Mouse (Mus musculus) midbrain, embryonic 15.5 days (tissue): ENCODE results near the gene Unc13a. TPM values are rescaled to one million over a fixed set of nuclear protein-coding genes. Genes with fewer than 3 reads are reported as not detected.

ENCODE experiments used
- ATAC-seq: fragments of 200-750 bp; cut with Nextera tagmentation; replicated peaks from 2 replicates; pipeline ENCODE4 v1.8.0; 2017; ENCODE audit warnings: moderate TSS enrichment
- H3K27ac ChIP-seq: fragments of 300-500 bp; sonication (generic); 2 replicates; pipeline ENCODE4 v1.5.1; 2015; ENCODE audit warnings: mild to moderate bottlenecking, inconsistent platforms
- H3K27me3 ChIP-seq: fragments of 300-500 bp; sonication (generic); replicated peaks from 2 replicates; pipeline ENCODE4 v1.6.1; 2015; ENCODE audit warnings: inconsistent platforms
- H3K36me3 ChIP-seq: fragments of 300-500 bp; sonication (generic); replicated peaks from 2 replicates; pipeline ENCODE4 v1.6.1; 2015; ENCODE audit warnings: inconsistent platforms
- H3K4me1 ChIP-seq: fragments of 300-500 bp; sonication (generic); 2 replicates; pipeline ENCODE4 v1.6.1; 2015; ENCODE audit warnings: inconsistent platforms
- H3K4me2 ChIP-seq: fragments of 300-500 bp; sonication (generic); 2 replicates; pipeline ENCODE4 v1.6.1; 2015; ENCODE audit warnings: inconsistent platforms, mild to moderate bottlenecking, moderate library complexity
- H3K4me3 ChIP-seq: fragments of 300-500 bp; sonication (generic); 2 replicates; pipeline ENCODE4 v1.5.1; 2015; ENCODE audit warnings: mild to moderate bottlenecking, inconsistent platforms
- H3K9ac ChIP-seq: fragments of 300-500 bp; sonication (generic); 2 replicates; pipeline ENCODE4 v1.6.1; 2015; ENCODE audit warnings: mild to moderate bottlenecking, inconsistent platforms
- H3K9me3 ChIP-seq: fragments of 300-500 bp; sonication (generic); 2 replicates; pipeline ENCODE4 v1.6.1; 2016; ENCODE audit warnings: inconsistent platforms
- WGBS: fragments of 180-500 bp; shearing (Covaris S2); methylation state at CpG from one replicate; pipeline ENCODE4 v1.1.7; 2015; ENCODE audit warnings: mixed read lengths; 5-methylcytosine and 5-hydroxymethylcytosine counted together
- microRNA-seq: library from miRNA; unstranded; fragments of <30 nt; microRNA quantifications from one replicate; pipeline ENCODE4, GENCODE M21; 2016
- polyA plus RNA-seq: library from polyadenylated mRNA; unstranded; fragments of >200 nt; fragmentation: Nextera tagmentation; extraction: Ambion mirVana; gene quantifications from 2 replicates; pipeline ENCODE4 v1.2.1, GENCODE M21; 2015

Gene Unc13a
- polyA plus RNA-seq, 1 experiment from 2014 or later, result 26.9 TPM

DNA sequence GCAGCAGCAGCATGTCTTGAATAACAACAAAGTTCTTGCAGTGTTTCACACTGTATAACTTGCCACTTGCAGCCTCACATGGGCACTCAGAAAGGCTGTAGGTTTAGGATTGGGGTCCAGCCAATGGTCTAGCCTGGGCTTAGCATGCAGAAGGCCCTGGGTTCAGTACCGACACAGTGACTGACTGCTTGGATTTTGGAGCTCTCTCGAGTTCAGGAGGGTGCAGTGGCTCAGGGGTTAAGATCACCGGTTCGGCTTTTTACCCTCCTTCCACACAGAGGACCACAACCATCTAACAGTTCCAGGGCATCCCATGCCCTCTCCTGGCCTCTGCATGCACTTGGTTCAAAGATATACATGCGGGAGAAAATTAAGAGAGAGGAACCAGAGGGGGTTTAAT is 80.5 kb downstream of the Unc13a start:
- H3K4me3 ChIP-seq, result peak overlapping the region; percentile 73
- no peaks in the 10 kb centered on the region for H3K27me3 ChIP-seq
- no peak for ATAC-seq
- peak overlapping the region; percentile 75 for H3K9ac ChIP-seq
- H3K36me3 ChIP-seq, result peaks cover 2% of the 10 kb centered on the region; the same call in 1 of the 2 replicates
- H3K4me1 ChIP-seq, result peaks cover 35% of the 10 kb centered on the region
- peak overlapping the region; percentile 98 for H3K27ac ChIP-seq
- WGBS, result 24% methylated on average over 5 of the region's 5 CpGs
- peak overlapping the region; percentile 80 for H3K4me2 ChIP-seq
- no peaks in the 10 kb centered on the region for H3K9me3 ChIP-seq

DNA sequence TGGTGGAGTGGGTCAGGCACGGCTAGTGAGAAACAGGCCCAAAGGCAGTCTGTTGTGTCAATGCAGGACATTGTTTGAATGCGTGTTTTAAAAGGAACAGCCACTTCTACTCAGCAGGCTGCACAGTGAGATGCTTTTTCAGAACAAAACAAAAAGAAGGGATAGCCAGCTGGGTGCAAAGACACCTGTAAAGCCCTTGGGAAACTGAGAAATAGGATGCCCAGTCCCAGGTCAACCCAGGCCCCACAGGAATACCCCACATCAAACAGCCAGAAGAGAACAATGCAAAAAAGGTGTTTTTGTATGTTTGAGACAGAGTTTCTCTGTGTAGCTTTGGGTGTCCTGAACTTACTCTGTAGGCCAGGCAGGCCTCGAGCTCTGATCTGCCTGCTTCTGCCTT is 82.8 kb downstream of the Unc13a start:
- no peaks in the 10 kb centered on the region for H3K27me3 ChIP-seq
- no peak for ATAC-seq
- peaks cover 19% of the 10 kb centered on the region for H3K36me3 ChIP-seq
- no peaks in the 10 kb centered on the region for H3K9me3 ChIP-seq
- no peak overlapping the region for H3K9ac ChIP-seq
- H3K27ac ChIP-seq, result no peak overlapping the region
- H3K4me1 ChIP-seq, result peaks cover 25% of the 10 kb centered on the region
- no peak overlapping the region for H3K4me2 ChIP-seq
- WGBS, result 71% methylated on average over 3 of the region's 3 CpGs
- H3K4me3 ChIP-seq, result no peak overlapping the region

DNA sequence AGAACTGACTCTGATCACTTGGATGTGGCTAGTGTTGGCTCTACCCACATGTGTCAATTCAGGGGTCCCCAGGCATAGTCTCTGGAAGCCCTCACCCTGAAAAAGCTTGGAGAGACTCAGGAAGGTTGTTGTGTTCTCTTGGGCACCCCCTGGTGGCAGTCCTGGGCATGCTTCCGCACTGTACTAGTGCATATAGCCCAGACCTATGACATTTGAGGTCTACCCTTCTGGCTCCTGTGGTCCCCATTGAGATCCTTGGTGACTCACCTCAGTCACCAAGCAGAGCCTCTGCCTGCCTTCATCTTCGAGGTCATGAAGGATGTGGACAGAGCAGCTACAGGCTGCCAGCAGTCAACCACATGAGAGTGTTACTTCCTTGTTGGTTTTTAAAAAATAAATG is 84.7 kb downstream of the Unc13a start:
- Histone ChIP-seq H3K4me1 (peaks cover 12% of the 10 kb centered on the region), H3K27me3 (no peaks in the 10 kb centered on the region), H3K9ac (no peak overlapping the region), H3K4me2 (no peak overlapping the region), H3K27ac (no peak overlapping the region), H3K9me3 (no peaks in the 10 kb centered on the region), H3K36me3 (peaks cover 19% of the 10 kb centered on the region), H3K4me3 (no peak overlapping the region)
- WGBS, result 87% methylated on average over 2 of the region's 2 CpGs
- ATAC-seq, result no peak

DNA sequence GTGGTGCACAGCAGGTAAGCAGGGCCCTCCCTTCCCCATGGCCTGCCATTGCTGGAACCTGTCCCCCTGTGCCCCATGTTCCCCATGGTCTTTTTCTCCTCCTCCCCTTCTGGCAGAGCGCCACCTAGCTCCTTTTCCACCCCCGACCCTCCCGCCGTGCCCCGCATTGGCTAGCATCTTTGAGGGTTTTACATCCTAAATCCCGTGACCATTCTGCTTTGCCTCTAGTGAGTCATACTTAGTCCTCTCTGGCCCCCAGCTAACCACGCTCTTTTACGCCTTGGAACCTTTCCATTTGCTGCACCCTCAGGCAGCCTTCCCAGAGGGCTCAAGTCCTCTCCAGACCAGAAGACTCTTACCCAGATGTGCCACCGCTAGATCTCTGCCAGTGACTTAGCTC is 91.4 kb downstream of the Unc13a start:
- Histone ChIP-seq H3K4me1 (0 out of 2 replicates have a peak, but pooled peaks cover 4% of the 10 kb centered on the region), H3K9me3 (no peaks in the 10 kb centered on the region), H3K27ac (no peak overlapping the region), H3K36me3 (peaks cover 9% of the 10 kb centered on the region), H3K4me3 (no peak overlapping the region), H3K27me3 (no peaks in the 10 kb centered on the region), H3K9ac (no peak overlapping the region), H3K4me2 (no peak overlapping the region)
- 25% methylated on average over 9 of the region's 9 CpGs for WGBS
- no peak for ATAC-seq

DNA sequence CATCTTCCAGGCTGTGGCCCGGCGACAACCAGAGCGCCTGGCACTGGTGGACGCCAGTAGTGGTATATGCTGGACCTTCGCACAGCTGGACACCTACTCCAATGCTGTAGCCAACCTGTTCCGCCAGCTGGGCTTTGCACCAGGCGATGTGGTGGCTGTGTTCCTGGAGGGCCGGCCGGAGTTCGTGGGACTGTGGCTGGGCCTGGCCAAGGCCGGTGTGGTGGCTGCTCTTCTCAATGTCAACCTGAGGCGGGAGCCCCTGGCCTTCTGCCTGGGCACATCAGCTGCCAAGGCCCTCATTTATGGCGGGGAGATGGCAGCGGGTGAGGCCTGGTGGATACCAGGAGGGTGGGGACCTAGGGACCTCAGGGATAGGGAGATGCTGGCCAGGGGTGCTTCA is 92.1 kb downstream of the Unc13a start:
- Histone ChIP-seq H3K4me2 (no peak overlapping the region), H3K27me3 (no peaks in the 10 kb centered on the region), H3K4me1 (0 out of 2 replicates have a peak, but pooled peaks cover 4% of the 10 kb centered on the region), H3K9me3 (no peaks in the 10 kb centered on the region), H3K27ac (no peak overlapping the region), H3K9ac (no peak overlapping the region), H3K36me3 (peaks cover 2% of the 10 kb centered on the region; the same call in 1 of the 2 replicates), H3K4me3 (no peak overlapping the region)
- 77% methylated on average over 14 of the region's 14 CpGs for WGBS
- no peak for ATAC-seq

DNA sequence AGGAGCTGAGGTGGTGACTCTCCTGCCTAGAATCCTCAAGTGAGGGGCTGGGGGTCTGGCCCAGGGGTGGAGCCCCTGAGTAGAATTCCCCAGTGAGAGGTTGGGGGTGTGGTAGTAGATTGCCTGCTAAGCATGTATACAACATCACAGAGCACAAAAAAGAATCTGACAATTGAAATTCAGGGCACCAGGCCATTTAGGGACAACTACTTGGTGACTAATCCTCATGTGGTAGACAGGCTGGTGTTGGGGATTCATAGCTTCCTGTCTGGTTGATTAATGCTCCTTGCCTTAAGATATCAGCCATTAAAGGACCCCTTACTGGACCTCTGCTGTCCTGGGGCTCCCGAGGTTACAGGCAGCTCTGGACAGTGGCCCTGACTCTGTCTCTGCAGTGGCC is 92.5 kb downstream of the Unc13a start:
- Histone ChIP-seq H3K4me2 (no peak overlapping the region), H3K4me3 (no peak overlapping the region), H3K4me1 (0 out of 2 replicates have a peak, but pooled peaks cover 4% of the 10 kb centered on the region), H3K27ac (no peak overlapping the region), H3K27me3 (no peaks in the 10 kb centered on the region), H3K9ac (no peak overlapping the region), H3K9me3 (no peaks in the 10 kb centered on the region), H3K36me3 (no peaks in the 10 kb centered on the region; the same call in 1 of the 2 replicates)
- WGBS, result 78% methylated on average over 1 of the region's 1 CpGs
- ATAC-seq, result no peak

DNA sequence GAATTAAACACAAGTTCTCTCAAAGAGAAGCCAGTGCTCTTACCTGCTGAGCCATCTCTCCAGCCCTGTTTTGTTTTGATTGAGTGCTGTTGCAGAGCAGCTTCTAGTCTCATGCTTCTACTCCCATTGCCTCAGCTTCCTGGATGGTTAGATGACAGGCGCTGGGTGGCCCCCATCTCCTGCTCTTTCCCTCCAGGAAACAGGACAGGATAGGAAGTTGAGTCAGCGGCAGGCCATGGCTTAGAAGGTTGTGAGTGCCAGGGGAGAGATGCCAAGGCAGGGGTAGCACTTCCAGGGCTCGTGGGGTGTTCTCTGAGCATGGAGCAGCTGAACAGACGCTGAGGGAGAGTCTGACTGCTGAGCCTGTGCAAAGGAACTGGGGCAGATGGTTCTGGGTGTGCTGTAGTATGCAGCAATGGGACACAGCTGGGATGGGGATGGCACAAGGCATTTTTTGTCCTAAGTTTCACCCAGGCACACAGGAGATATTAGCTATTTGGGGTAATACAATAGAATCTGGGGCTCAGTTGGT is 93.6 kb downstream of the Unc13a start:
- H3K4me3 ChIP-seq, result no peak overlapping the region
- WGBS, result 73% methylated on average over 4 of the region's 4 CpGs
- no peaks in the 10 kb centered on the region for H3K27me3 ChIP-seq
- no peaks in the 10 kb centered on the region for H3K36me3 ChIP-seq
- H3K27ac ChIP-seq, result no peak overlapping the region
- peaks cover 8% of the 10 kb centered on the region; the same call in 1 of the 2 replicates for H3K4me1 ChIP-seq
- H3K9ac ChIP-seq, result no peak overlapping the region
- ATAC-seq, result no peak
- no peaks in the 10 kb centered on the region for H3K9me3 ChIP-seq
- no peak overlapping the region for H3K4me2 ChIP-seq

DNA sequence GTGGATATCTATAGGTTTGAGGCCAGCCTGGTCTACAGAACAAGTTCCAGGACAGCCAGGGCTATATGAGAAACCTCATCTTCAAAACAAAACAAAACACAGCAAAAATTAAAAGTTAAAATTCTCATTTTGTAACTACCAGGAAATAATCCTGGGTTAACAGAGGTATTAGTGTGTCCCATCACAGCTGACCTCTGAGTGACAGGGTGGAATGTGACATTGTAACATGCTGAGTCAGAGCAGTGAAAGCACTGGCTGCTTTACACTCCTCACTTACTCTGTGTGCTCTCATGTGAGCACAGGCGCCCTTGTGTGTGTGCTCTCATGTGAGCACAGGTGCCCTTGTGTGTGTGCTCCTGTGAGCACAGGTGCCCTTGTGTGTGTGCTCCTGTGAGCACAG is 96.5 kb downstream of the Unc13a start:
- WGBS, result 77% methylated on average over 1 of the region's 1 CpGs
- Histone ChIP-seq H3K27me3 (no peaks in the 10 kb centered on the region), H3K36me3 (no peaks in the 10 kb centered on the region), H3K9ac (no peak overlapping the region), H3K4me2 (no peak overlapping the region), H3K9me3 (no peaks in the 10 kb centered on the region), H3K27ac (no peak overlapping the region), H3K4me1 (peaks cover 29% of the 10 kb centered on the region), H3K4me3 (no peak overlapping the region)
- no peak for ATAC-seq

DNA sequence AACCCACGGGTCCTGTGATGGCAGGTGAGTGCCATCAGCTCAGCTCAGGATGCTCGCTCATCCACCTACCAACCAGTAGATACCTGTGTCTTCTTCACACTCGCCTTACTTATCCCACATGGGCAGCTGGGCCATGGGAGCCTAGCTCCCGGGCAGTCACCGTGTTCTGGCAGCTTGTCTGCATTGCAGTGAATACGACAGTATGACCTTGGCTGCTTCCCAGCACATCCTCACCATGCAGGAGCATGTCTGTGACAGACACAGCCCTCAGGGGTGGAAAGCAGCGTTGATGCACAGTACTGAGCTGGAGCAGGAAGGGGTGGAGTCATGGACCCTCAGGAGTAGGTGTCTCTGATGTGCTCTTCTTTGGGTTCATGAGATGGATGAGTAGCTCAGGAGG is 97.1 kb downstream of the Unc13a start:
- Histone ChIP-seq H3K9ac (no peak overlapping the region), H3K4me3 (no peak overlapping the region), H3K4me2 (no peak overlapping the region), H3K36me3 (no peaks in the 10 kb centered on the region), H3K27me3 (no peaks in the 10 kb centered on the region), H3K4me1 (peaks cover 27% of the 10 kb centered on the region), H3K27ac (no peak overlapping the region), H3K9me3 (no peaks in the 10 kb centered on the region)
- ATAC-seq, result no peak
- 76% methylated on average over 7 of the region's 7 CpGs for WGBS

Small RNA genes within 50 kb of the gene (microRNA-seq; reads per million reads assigned to microRNA genes)
- gene Mir6769b, result 2.4 reads per million, percentile 9 among the genes with 10 or more reads in this experiment

Other genes starting within 250 kb of the Unc13a start
- 188 and 206 TPM in 2 replicates for gene Abhd8, start 208.1 kb downstream of the Unc13a start, polyA plus RNA-seq
- gene Mrpl34, start 206.8 kb downstream of the Unc13a start, polyA plus RNA-seq, result 173 and 174 TPM in 2 replicates
- gene Dda1, start 202.6 kb downstream of the Unc13a start, polyA plus RNA-seq, result 240 and 242 TPM in 2 replicates
- 9.6 and 10.9 TPM in 2 replicates for gene Ano8, start 185.8 kb downstream of the Unc13a start, polyA plus RNA-seq
- 12.0 and 13.9 TPM in 2 replicates for gene Gtpbp3, start 183.7 kb downstream of the Unc13a start, polyA plus RNA-seq
- 5.2 and 5.6 TPM in 2 replicates for gene Plvap, start 160.0 kb downstream of the Unc13a start, polyA plus RNA-seq
- gene Ccdc194, start 146.0 kb downstream of the Unc13a start, polyA plus RNA-seq, result 0.09 and 0.15 TPM in 2 replicates
- 11.5 and 18.0 TPM in 2 replicates for gene Bst2, start 134.3 kb downstream of the Unc13a start, polyA plus RNA-seq
- gene Mvb12a, start 128.8 kb downstream of the Unc13a start, polyA plus RNA-seq, result 61.6 and 62.2 TPM in 2 replicates
- gene Tmem221, start 112.9 kb downstream of the Unc13a start, polyA plus RNA-seq, result 0.13 TPM in 1 of 2 replicates, not detected in the other
- 0.08 TPM in 1 of 2 replicates, not detected in the other for gene Nxnl1, start 105.2 kb downstream of the Unc13a start, polyA plus RNA-seq
- gene Slc27a1, start 102.9 kb downstream of the Unc13a start, polyA plus RNA-seq, result 66.9 and 67.4 TPM in 2 replicates
- gene Pgls, start 79.6 kb downstream of the Unc13a start, polyA plus RNA-seq, result 217 and 221 TPM in 2 replicates
- 9.3 and 9.4 TPM in 2 replicates for gene Fam129c, start 74.1 kb downstream of the Unc13a start, polyA plus RNA-seq
- 70.5 and 74.5 TPM in 2 replicates for gene Colgalt1, start 60.8 kb downstream of the Unc13a start, polyA plus RNA-seq
- 5.2 and 5.8 TPM in 2 replicates for gene Jak3, start 4.5 kb upstream of the Unc13a start, polyA plus RNA-seq
- gene Insl3, start 17.5 kb upstream of the Unc13a start, polyA plus RNA-seq, result 0.37 and 1.5 TPM in 2 replicates
- 0.27 and 0.36 TPM in 2 replicates for gene B3gnt3, start 30.0 kb upstream of the Unc13a start, polyA plus RNA-seq
- 96.0 and 102 TPM in 2 replicates for gene Fcho1, start 54.0 kb upstream of the Unc13a start, polyA plus RNA-seq
- gene Zfp709, start 210.3 kb upstream of the Unc13a start, polyA plus RNA-seq, result 9.3 and 9.6 TPM in 2 replicates
- 21.1 and 21.8 TPM in 2 replicates for gene Zfp882, start 236.9 kb upstream of the Unc13a start, polyA plus RNA-seq
- gene Zfp617, start 236.9 kb upstream of the Unc13a start, polyA plus RNA-seq, result 36.0 TPM in 2 replicates